Mouse (Mus musculus): ENCODE results near the gene Pgghg.

Pgghg gene

GRCm38 (mm10) chr7:140991117-140991689 lies 50.0 kb downstream of the Pgghg start:
- no peak for DNase-seq

Data from kidney, adult 8-10 months (tissue).